Mouse (Mus musculus): Measurements from ENCODE around the gene Kansl3. TPM values are rescaled to one million over a fixed set of nuclear protein-coding genes. Genes with fewer than 3 reads are reported as not detected.

Kansl3 gene
- polyA plus RNA-seq, 1 experiment: 23.6 TPM

- H3K79me3 ChIP-seq (ENCODE audit: low read depth): no peaks in the 10 kb centered on the region
- no peaks in the 10 kb centered on the region for H3K27me3 ChIP-seq (ENCODE audit: control insufficient read depth, insufficient read depth, insufficient read length)
- TF ChIP-seq MYOG (IDR thresholded peaks at IDR 0.05; ENCODE audit: control insufficient read depth, extremely low read depth, insufficient read length) (no peak), CEBPB (IDR thresholded peaks at IDR 0.05; ENCODE audit: low read depth) (no peak), MAX (IDR thresholded peaks at IDR 0.05) (no peak), MYOD1 (IDR thresholded peaks at IDR 0.05; ENCODE audit: control insufficient read depth, insufficient read length, low read depth) (no peak), CTCF (IDR thresholded peaks at IDR 0.05; ENCODE audit: control insufficient read depth, insufficient read depth, insufficient read length) (no peak), USF1 (IDR thresholded peaks at IDR 0.05; ENCODE audit: low read depth) (no peak), FOSL1 (IDR thresholded peaks at IDR 0.05; ENCODE audit: insufficient read depth, low read length, poor library complexity, severe bottlenecking) (no peak)
- H3K36me3 ChIP-seq (ENCODE audit: control insufficient read depth, insufficient read depth): no peaks in the 10 kb centered on the region
- H3K4me3 ChIP-seq (ENCODE audit: insufficient read depth, poor library complexity, severe bottlenecking): no peak overlapping the region
- no peak overlapping the region for H3ac ChIP-seq (ENCODE audit: control insufficient read depth, insufficient read length, low read depth)
- H3K79me2 ChIP-seq (ENCODE audit: control insufficient read depth, insufficient read depth): no peaks in the 10 kb centered on the region
Observed at GRCm38 (mm10) chr1:36298107-36298506, 70.9 kb downstream of the Kansl3 start.

- Histone ChIP-seq H3K4me3 (ENCODE audit: insufficient read depth, poor library complexity, severe bottlenecking) (no peak overlapping the region), H3K27me3 (ENCODE audit: control insufficient read depth, insufficient read depth, insufficient read length) (no peaks in the 10 kb centered on the region), H3K36me3 (ENCODE audit: control insufficient read depth, insufficient read depth) (no peaks in the 10 kb centered on the region), H3K79me3 (ENCODE audit: low read depth) (no peaks in the 10 kb centered on the region), H3ac (ENCODE audit: control insufficient read depth, insufficient read length, low read depth) (no peak overlapping the region), H3K79me2 (ENCODE audit: control insufficient read depth, insufficient read depth) (no peaks in the 10 kb centered on the region)
- TF ChIP-seq FOSL1 (IDR thresholded peaks at IDR 0.05; ENCODE audit: insufficient read depth, low read length, poor library complexity, severe bottlenecking): no peak
- no peak for TF ChIP-seq USF1 (IDR thresholded peaks at IDR 0.05; ENCODE audit: low read depth)
- TF ChIP-seq MYOG (IDR thresholded peaks at IDR 0.05; ENCODE audit: control insufficient read depth, extremely low read depth, insufficient read length): no peak
- no peak for TF ChIP-seq MYOD1 (IDR thresholded peaks at IDR 0.05; ENCODE audit: control insufficient read depth, insufficient read length, low read depth)
- no peak for TF ChIP-seq MAX (IDR thresholded peaks at IDR 0.05)
- no peak for TF ChIP-seq CTCF (IDR thresholded peaks at IDR 0.05; ENCODE audit: control insufficient read depth, insufficient read depth, insufficient read length)
- no peak for TF ChIP-seq CEBPB (IDR thresholded peaks at IDR 0.05; ENCODE audit: low read depth)
Observed at GRCm38 (mm10) chr1:36296466-36297149, 72.4 kb downstream of the Kansl3 start.

GRCm38 (mm10) chr1:36294402-36294801, 74.6 kb downstream of the Kansl3 start:
- Histone ChIP-seq H3K27me3 (ENCODE audit: control insufficient read depth, insufficient read depth, insufficient read length) (no peaks in the 10 kb centered on the region), H3K79me3 (ENCODE audit: low read depth) (no peaks in the 10 kb centered on the region), H3K4me3 (ENCODE audit: insufficient read depth, poor library complexity, severe bottlenecking) (no peak overlapping the region)

GRCm38 (mm10) chr1:36293470-36293869, 75.5 kb downstream of the Kansl3 start:
- no peak for TF ChIP-seq FOSL1 (IDR thresholded peaks at IDR 0.05; ENCODE audit: insufficient read depth, low read length, poor library complexity, severe bottlenecking)
- no peak for TF ChIP-seq MYOD1 (IDR thresholded peaks at IDR 0.05; ENCODE audit: control insufficient read depth, insufficient read length, low read depth)
- TF ChIP-seq USF1 (IDR thresholded peaks at IDR 0.05; ENCODE audit: low read depth): no peak
- TF ChIP-seq CTCF (IDR thresholded peaks at IDR 0.05; ENCODE audit: control insufficient read depth, insufficient read depth, insufficient read length): no peak
- TF ChIP-seq MAX (IDR thresholded peaks at IDR 0.05): no peak
- TF ChIP-seq CEBPB (IDR thresholded peaks at IDR 0.05; ENCODE audit: low read depth): no peak
- TF ChIP-seq MYOG (IDR thresholded peaks at IDR 0.05; ENCODE audit: control insufficient read depth, extremely low read depth, insufficient read length): no peak
- Histone ChIP-seq H3K79me3 (ENCODE audit: low read depth) (no peaks in the 10 kb centered on the region), H3ac (ENCODE audit: control insufficient read depth, insufficient read length, low read depth) (no peak overlapping the region), H3K36me3 (ENCODE audit: control insufficient read depth, insufficient read depth) (no peaks in the 10 kb centered on the region), H3K79me2 (ENCODE audit: control insufficient read depth, insufficient read depth) (no peaks in the 10 kb centered on the region), H3K27me3 (ENCODE audit: control insufficient read depth, insufficient read depth, insufficient read length) (no peaks in the 10 kb centered on the region), H3K4me3 (ENCODE audit: insufficient read depth, poor library complexity, severe bottlenecking) (no peak overlapping the region)

More at GRCm38 (mm10) chr1:36294402-36294801, 74.6 kb downstream of the Kansl3 start:
- Histone ChIP-seq H3ac (ENCODE audit: control insufficient read depth, insufficient read length, low read depth) (no peak overlapping the region), H3K79me2 (ENCODE audit: control insufficient read depth, insufficient read depth) (no peaks in the 10 kb centered on the region), H3K36me3 (ENCODE audit: control insufficient read depth, insufficient read depth) (no peaks in the 10 kb centered on the region)
- TF ChIP-seq CEBPB (IDR thresholded peaks at IDR 0.05; ENCODE audit: low read depth) (no peak), MYOG (IDR thresholded peaks at IDR 0.05; ENCODE audit: control insufficient read depth, extremely low read depth, insufficient read length) (no peak)

Small RNA genes within 50 kb of the gene (microRNA-seq; reads per million reads assigned to microRNA genes)
- gene Mir6898 (ENCODE audit: borderline microRNAs expressed): 0.24 reads per million

Other genes with a start within 250 kb of the Kansl3 start
- gene Uggt1, start 124.5 kb downstream of the Kansl3 start, polyA plus RNA-seq (2012; fragmentation: generic; extraction: Trizol): 20.1 TPM
- 1.7 TPM for gene Neurl3, start 94.5 kb downstream of the Kansl3 start, polyA plus RNA-seq (2012; fragmentation: generic; extraction: Trizol)
- 25.6 TPM for gene Arid5a, start 61.4 kb downstream of the Kansl3 start, polyA plus RNA-seq (2012; fragmentation: generic; extraction: Trizol)
- gene Fer1l5, start 3.1 kb upstream of the Kansl3 start, polyA plus RNA-seq (2012; fragmentation: generic; extraction: Trizol): 0.14 TPM
- 14.3 TPM for gene Lman2l, start 76.1 kb upstream of the Kansl3 start, polyA plus RNA-seq (2012; fragmentation: generic; extraction: Trizol)
- gene Cnnm4, start 102.4 kb upstream of the Kansl3 start, polyA plus RNA-seq (2012; fragmentation: generic; extraction: Trizol): 6.2 TPM
- gene Cnnm3, start 142.7 kb upstream of the Kansl3 start, polyA plus RNA-seq (2012; fragmentation: generic; extraction: Trizol): 6.5 TPM
- gene Ankrd23, start 167.7 kb upstream of the Kansl3 start, polyA plus RNA-seq (2012; fragmentation: generic; extraction: Trizol): 1.1 TPM
- 0.05 TPM for gene Gm42417, start 170.2 kb upstream of the Kansl3 start, polyA plus RNA-seq (2012; fragmentation: generic; extraction: Trizol)
- gene Ankrd39, start 178.3 kb upstream of the Kansl3 start, polyA plus RNA-seq (2012; fragmentation: generic; extraction: Trizol): 7.8 TPM
- 16.6 TPM for gene Sema4c, start 189.2 kb upstream of the Kansl3 start, polyA plus RNA-seq (2012; fragmentation: generic; extraction: Trizol)

Data from C2C12 (cell line).